Mouse (Mus musculus) stomach, embryonic 15.5 days (tissue): ENCODE results near the gene Rfx7. TPM values are rescaled to one million over a fixed set of nuclear protein-coding genes. Genes with fewer than 3 reads are reported as not detected.
"Not testable (repeated sequence)": the region's sequence is repeated elsewhere in the genome, so short reads cannot be mapped to it uniquely, and the experiment has no call there.

ENCODE experiments used
- ATAC-seq: fragments of 200-750 bp; cut with Nextera tagmentation; 2 replicates; pipeline ENCODE4 v1.8.0; 2017; ENCODE audit warnings: low read depth, moderate number of reproducible peaks, moderate TSS enrichment; ENCODE audit not compliant: insufficient read depth, low FRiP score
- H3K27ac ChIP-seq: fragments of 300-500 bp; sonication (generic); 2 replicates; pipeline ENCODE4 v1.5.1; 2015; ENCODE audit warnings: mild to moderate bottlenecking, inconsistent platforms
- H3K27me3 ChIP-seq: fragments of 300-500 bp; sonication (generic); replicated peaks from 2 replicates; pipeline ENCODE4 v1.6.1; 2015; ENCODE audit warnings: inconsistent platforms
- H3K36me3 ChIP-seq: fragments of 300-500 bp; sonication (generic); 2 replicates; pipeline ENCODE4 v1.6.1; 2015; ENCODE audit warnings: inconsistent platforms
- H3K4me1 ChIP-seq: fragments of 300-500 bp; sonication (generic); 2 replicates; pipeline ENCODE4 v1.6.1; 2015; ENCODE audit warnings: inconsistent platforms
- H3K4me2 ChIP-seq: fragments of 300-500 bp; sonication (generic); 2 replicates; pipeline ENCODE4 v1.6.1; 2015; ENCODE audit warnings: mild to moderate bottlenecking, inconsistent platforms
- H3K4me3 ChIP-seq: fragments of 300-500 bp; sonication (generic); replicated peaks from 2 replicates; pipeline ENCODE4 v1.5.1; 2015; ENCODE audit warnings: inconsistent platforms
- H3K9ac ChIP-seq: fragments of 300-500 bp; sonication (generic); 2 replicates; pipeline ENCODE4 v1.6.1; 2015; ENCODE audit warnings: inconsistent platforms
- H3K9me3 ChIP-seq: fragments of 300-500 bp; sonication (generic); 2 replicates; pipeline ENCODE4 v1.6.1; 2016; ENCODE audit warnings: inconsistent platforms
- WGBS: fragments of 180-500 bp; shearing (Covaris S2); methylation state at CpG from one replicate; pipeline ENCODE4 v1.1.7; 2015; 5-methylcytosine and 5-hydroxymethylcytosine counted together
- polyA plus RNA-seq: library from polyadenylated mRNA; unstranded; fragments of >200 nt; fragmentation: Nextera tagmentation; extraction: Ambion mirVana; gene quantifications from 2 replicates; pipeline ENCODE4 v1.2.1, GENCODE M21; 2015

Rfx7 gene
- polyA plus RNA-seq, 1 experiment from 2014 or later: 10.6 TPM

GRCm38 (mm10) chr9:72560316-72560715 is 28.3 kb downstream of the Rfx7 start:
- H3K4me3 ChIP-seq: no peak overlapping the region
- no peaks in the 10 kb centered on the region for H3K27me3 ChIP-seq
- H3K4me2 ChIP-seq: no peak overlapping the region
- H3K27ac ChIP-seq: no peak overlapping the region
- 80% methylated on average over 2 of the region's 2 CpGs for WGBS
- H3K36me3 ChIP-seq: no peaks in the 10 kb centered on the region
- H3K9me3 ChIP-seq: no peaks in the 10 kb centered on the region
- no peaks in the 10 kb centered on the region for H3K4me1 ChIP-seq
- ATAC-seq: no peak
- H3K9ac ChIP-seq: no peak overlapping the region

GRCm38 (mm10) chr9:72563277-72563676 is 31.2 kb downstream of the Rfx7 start:
- no peak overlapping the region for H3K4me3 ChIP-seq
- WGBS: 88% methylated on average over 3 of the region's 3 CpGs

DNA sequence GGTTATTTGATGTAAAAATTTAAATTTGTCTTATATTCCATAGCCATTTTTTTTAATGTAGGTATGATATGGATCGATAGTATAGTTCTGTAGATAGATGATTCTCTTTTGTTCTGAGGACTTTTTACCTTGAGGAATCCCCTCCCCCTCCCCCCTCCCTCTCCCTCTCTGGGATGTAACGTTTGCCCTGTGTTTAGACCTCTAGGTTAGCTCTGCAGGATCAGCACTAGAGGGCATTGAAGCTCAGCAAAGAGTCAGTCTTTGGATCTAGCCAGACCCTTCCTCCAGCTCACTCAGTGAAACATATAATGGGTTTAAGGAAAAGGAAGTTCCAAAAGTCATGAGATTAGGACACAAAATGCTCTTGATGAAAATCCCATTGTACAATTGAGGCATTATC is 35.1 kb downstream of the Rfx7 start:
- Histone ChIP-seq H3K36me3 (no peaks in the 10 kb centered on the region), H3K27me3 (no peaks in the 10 kb centered on the region), H3K27ac (no peak overlapping the region), H3K4me1 (no peaks in the 10 kb centered on the region), H3K9me3 (no peaks in the 10 kb centered on the region), H3K4me3 (no peak overlapping the region), H3K4me2 (no peak overlapping the region), H3K9ac (no peak overlapping the region)
- ATAC-seq: no peak
- 54% methylated on average over 2 of the region's 2 CpGs for WGBS

More at GRCm38 (mm10) chr9:72563277-72563676, 31.2 kb downstream of the Rfx7 start:
- no peaks in the 10 kb centered on the region for H3K36me3 ChIP-seq
- no peaks in the 10 kb centered on the region for H3K4me1 ChIP-seq
- H3K9me3 ChIP-seq: no peaks in the 10 kb centered on the region
- no peak overlapping the region for H3K9ac ChIP-seq
- no peaks in the 10 kb centered on the region for H3K27me3 ChIP-seq
- H3K27ac ChIP-seq: no peak overlapping the region
- H3K4me2 ChIP-seq: no peak overlapping the region
- ATAC-seq: no peak

DNA sequence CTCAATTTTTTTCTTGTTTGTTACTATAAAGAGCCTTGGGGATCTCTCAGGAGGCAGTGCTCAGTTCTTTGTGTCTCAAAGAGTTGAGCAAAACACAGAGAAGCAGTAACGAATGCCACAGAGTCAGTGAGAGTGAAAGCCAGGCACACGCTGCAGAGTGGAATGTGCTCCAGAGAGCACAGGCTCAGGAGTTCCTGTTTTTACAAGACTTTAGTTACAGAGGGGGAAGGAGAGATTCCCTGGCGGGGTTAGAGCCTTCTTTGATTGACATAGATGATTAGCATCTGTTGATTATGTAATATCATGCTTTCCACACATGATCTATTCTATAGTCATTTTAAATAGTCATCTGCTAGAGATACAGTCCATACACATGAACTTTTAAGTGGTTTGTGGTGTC is 48.2 kb downstream of the Rfx7 start:
- H3K9me3 ChIP-seq: no peaks in the 10 kb centered on the region

DNA sequence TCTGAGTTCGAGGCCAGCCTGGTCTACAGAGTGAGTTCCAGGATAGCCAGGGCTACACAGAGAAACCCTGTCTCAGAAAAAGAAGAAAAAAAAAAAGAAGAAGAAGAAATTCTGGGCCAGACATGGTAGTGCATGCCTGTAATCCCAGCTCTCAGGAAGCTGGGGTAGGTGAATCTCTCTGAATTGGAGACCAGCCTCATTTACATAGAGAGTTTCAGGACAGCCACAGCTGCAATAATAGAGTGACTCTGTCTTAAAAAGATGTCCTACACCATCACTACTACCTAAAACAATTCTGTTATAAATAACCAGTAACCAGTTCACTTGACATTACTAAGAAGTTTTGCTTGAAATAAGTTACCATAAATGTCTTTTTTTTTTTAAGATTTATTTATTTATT is 58.8 kb downstream of the Rfx7 start:
- H3K27ac ChIP-seq: no peak overlapping the region
- H3K9ac ChIP-seq: no peak overlapping the region
- WGBS: 95% methylated on average over 1 of the region's 1 CpGs
- H3K4me1 ChIP-seq: no peaks in the 10 kb centered on the region
- no peak overlapping the region for H3K4me3 ChIP-seq
- H3K9me3 ChIP-seq: no peaks in the 10 kb centered on the region
- no peak overlapping the region for H3K4me2 ChIP-seq
- no peaks in the 10 kb centered on the region for H3K27me3 ChIP-seq
- no peaks in the 10 kb centered on the region for H3K36me3 ChIP-seq
- ATAC-seq: no peak

More for the DNA sequence above, 48.2 kb downstream of the Rfx7 start:
- WGBS: 34% methylated on average over 3 of the region's 3 CpGs
- H3K27ac ChIP-seq: no peak overlapping the region
- no peak overlapping the region for H3K4me2 ChIP-seq
- no peaks in the 10 kb centered on the region for H3K4me1 ChIP-seq
- no peak overlapping the region for H3K9ac ChIP-seq
- H3K36me3 ChIP-seq: no peaks in the 10 kb centered on the region
- no peak overlapping the region for H3K4me3 ChIP-seq
- H3K27me3 ChIP-seq: no peaks in the 10 kb centered on the region
- no peak for ATAC-seq

DNA sequence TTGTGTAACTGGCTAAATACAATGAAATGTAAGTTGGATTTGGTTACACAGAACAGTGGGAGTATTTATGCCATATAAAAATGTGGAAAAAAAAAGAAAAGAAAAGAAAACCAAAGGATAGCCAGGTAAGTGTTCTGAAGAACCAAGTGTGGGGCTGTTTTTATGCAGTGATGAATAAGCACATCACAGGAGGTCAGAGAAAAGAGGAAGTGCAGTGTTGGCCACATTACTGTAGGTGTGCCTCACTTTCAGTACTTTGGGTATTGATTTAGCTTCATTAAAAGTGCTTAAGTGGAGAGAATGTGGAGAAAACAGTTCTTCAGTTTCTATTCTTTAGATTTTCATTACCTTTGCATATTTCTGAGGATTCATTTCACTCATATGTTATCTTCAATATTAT is 60.0 kb downstream of the Rfx7 start:
- no peaks in the 10 kb centered on the region for H3K9me3 ChIP-seq
- H3K4me2 ChIP-seq: no peak overlapping the region
- H3K36me3 ChIP-seq: no peaks in the 10 kb centered on the region
- no peak overlapping the region for H3K9ac ChIP-seq
- H3K4me1 ChIP-seq: no peaks in the 10 kb centered on the region
- H3K4me3 ChIP-seq: no peak overlapping the region
- H3K27ac ChIP-seq: no peak overlapping the region
- no peaks in the 10 kb centered on the region for H3K27me3 ChIP-seq
- no peak for ATAC-seq

DNA sequence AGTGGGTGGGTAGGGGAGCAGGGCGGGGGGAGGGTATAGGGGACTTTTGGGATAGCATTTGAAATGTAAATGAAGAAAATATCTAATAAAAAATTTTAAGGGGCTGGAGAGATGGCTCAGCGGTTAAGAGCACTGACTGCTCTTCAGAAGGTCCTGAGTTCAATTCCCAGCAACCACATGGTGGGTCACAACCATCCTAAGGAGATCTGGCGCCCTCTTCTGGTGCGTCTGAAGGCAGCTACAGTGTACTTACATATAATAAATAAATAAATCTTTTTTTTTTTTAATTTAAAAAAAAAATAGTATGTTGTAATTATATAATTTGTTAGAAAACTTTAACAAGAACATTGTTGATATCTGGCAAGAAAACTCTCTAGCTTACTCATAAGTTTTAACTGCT is 62.6 kb downstream of the Rfx7 start:
- H3K27me3 ChIP-seq, H3K36me3 ChIP-seq, ATAC-seq, H3K9ac ChIP-seq, H3K4me3 ChIP-seq, H3K4me1 ChIP-seq, H3K9me3 ChIP-seq, H3K4me2 ChIP-seq, H3K27ac ChIP-seq: not testable (repeated sequence)
- WGBS: 85% methylated on average over 4 of the region's 4 CpGs

DNA sequence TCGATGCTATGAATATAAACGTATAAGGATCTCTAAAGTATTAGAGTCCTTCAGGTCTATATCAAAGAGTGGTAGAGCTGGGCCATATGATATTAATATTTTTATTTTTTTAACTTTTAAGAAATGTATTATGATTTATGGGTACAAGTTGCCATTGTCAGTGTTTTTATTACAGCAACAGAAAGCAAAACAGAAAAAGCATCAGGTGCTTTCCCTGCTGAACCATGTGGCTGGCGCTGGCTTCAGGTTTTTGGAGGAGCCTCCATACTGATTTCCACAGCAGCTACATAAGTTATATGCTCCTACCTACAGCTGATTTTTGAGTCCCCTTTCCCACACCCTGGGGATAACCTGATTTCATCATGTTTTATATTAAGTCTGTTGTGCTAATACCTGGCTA is 68.1 kb downstream of the Rfx7 start:
- Histone ChIP-seq H3K4me2 (no peak overlapping the region), H3K27ac (no peak overlapping the region), H3K4me1 (no peaks in the 10 kb centered on the region), H3K9ac (no peak overlapping the region), H3K4me3 (no peak overlapping the region), H3K36me3 (no peaks in the 10 kb centered on the region), H3K9me3 (no peaks in the 10 kb centered on the region), H3K27me3 (no peaks in the 10 kb centered on the region)
- ATAC-seq: no peak
- 95% methylated on average over 3 of the region's 3 CpGs for WGBS

DNA sequence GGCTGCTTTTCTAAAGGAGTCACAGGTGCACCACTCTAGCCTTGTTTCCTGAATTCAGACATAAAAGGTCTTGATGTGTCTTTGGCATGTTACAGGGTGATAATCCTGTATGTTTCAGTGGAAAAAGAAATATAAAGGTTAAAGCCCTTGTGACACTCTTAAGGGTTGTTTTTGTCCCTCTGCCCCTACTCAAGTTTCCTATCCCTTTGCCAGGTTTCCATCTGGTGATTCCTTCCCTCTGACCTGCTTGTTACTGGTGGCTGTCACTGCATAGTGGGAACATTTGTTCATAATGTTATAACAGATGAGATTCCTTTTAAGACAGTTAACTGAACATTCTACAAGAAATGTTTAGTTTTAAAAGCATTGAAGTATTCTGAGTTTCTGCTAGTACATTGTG is 77.7 kb downstream of the Rfx7 start:
- Histone ChIP-seq H3K27ac (no peak overlapping the region), H3K4me2 (no peak overlapping the region), H3K9me3 (no peaks in the 10 kb centered on the region), H3K27me3 (no peaks in the 10 kb centered on the region), H3K9ac (no peak overlapping the region), H3K36me3 (peaks cover 3% of the 10 kb centered on the region), H3K4me1 (no peaks in the 10 kb centered on the region), H3K4me3 (no peak overlapping the region)
- no peak for ATAC-seq

DNA sequence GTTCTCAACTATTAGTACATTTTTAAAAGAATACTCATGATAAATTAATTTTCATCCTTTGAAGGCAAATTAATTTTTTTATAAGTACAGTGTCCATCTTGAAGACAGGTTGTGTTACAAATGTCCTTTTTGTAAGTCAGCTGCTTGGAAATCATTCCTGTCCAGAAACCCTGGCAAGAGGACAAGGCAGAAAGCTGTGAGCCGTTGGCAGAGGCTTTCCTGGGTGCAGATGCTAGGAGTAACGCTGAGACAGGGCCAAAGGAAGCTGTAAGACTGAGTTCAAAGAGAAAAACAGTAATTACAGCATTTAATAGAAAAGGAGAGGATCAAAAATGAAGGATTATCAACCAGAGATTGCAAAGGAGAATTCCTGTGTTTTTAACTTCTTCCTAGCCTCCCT is 81.8 kb downstream of the Rfx7 start:
- Histone ChIP-seq H3K4me1 (0 out of 2 replicates have a peak, but pooled peaks cover 3% of the 10 kb centered on the region), H3K27me3 (no peaks in the 10 kb centered on the region), H3K27ac (no peak overlapping the region), H3K9me3 (no peaks in the 10 kb centered on the region), H3K9ac (no peak overlapping the region), H3K4me2 (no peak overlapping the region), H3K4me3 (no peak overlapping the region), H3K36me3 (peaks cover 21% of the 10 kb centered on the region)
- WGBS: 49% methylated on average over 2 of the region's 2 CpGs
- no peak for ATAC-seq

GRCm38 (mm10) chr9:72614786-72615480 is 82.9 kb downstream of the Rfx7 start:
- H3K4me3 ChIP-seq: no peak overlapping the region
- peaks cover 22% of the 10 kb centered on the region for H3K36me3 ChIP-seq
- H3K4me2 ChIP-seq: no peak overlapping the region
- 0 out of 2 replicates have a peak, but pooled peaks cover 3% of the 10 kb centered on the region for H3K4me1 ChIP-seq
- H3K27me3 ChIP-seq: no peaks in the 10 kb centered on the region
- H3K9me3 ChIP-seq: no peaks in the 10 kb centered on the region
- no peak overlapping the region; the same call in 1 of the 2 replicates for H3K27ac ChIP-seq
- WGBS: 52% methylated on average over 6 of the region's 6 CpGs
- ATAC-seq: no peak
- no peak overlapping the region for H3K9ac ChIP-seq

DNA sequence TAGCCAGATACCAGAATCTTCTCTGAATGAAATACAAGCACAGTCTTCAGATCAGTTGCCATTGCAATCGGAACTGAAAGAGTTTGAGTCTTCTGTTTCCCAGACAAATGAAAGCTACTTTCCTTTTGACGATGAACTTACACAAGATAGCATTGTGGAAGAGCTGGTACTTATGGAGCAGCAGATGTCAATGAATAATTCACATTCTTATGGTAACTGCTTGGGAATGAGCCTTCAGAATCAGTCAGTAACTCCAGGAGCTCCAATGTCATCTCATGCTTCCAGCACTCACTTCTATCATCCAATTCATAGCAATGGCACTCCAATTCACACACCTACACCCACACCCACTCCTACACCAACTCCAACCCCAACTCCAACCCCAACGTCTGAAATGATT is 86.0 kb downstream of the Rfx7 start:
- Histone ChIP-seq H3K4me2 (no peak overlapping the region), H3K27me3 (no peaks in the 10 kb centered on the region), H3K36me3 (peaks cover 19% of the 10 kb centered on the region), H3K9me3 (no peaks in the 10 kb centered on the region), H3K4me3 (no peak overlapping the region), H3K4me1 (0 out of 2 replicates have a peak, but pooled peaks cover 3% of the 10 kb centered on the region), H3K27ac (no peak overlapping the region), H3K9ac (no peak overlapping the region)
- ATAC-seq: no peak
- WGBS: 89% methylated on average over 3 of the region's 3 CpGs

- H3K4me2 ChIP-seq: no peak overlapping the region
- H3K4me1 ChIP-seq: peaks cover 8% of the 10 kb centered on the region; the same call in 1 of the 2 replicates
- H3K36me3 ChIP-seq: peaks cover 4% of the 10 kb centered on the region
- WGBS: 83% methylated on average over 1 of the region's 1 CpGs
- H3K9ac ChIP-seq: no peak overlapping the region
- no peak overlapping the region for H3K27ac ChIP-seq
- no peaks in the 10 kb centered on the region for H3K27me3 ChIP-seq
- no peaks in the 10 kb centered on the region for H3K9me3 ChIP-seq
- no peak overlapping the region for H3K4me3 ChIP-seq
- ATAC-seq: no peak
Measured at GRCm38 (mm10) chr9:72623605-72624004, 91.6 kb downstream of the Rfx7 start.
